In the genomic region with DNA sequence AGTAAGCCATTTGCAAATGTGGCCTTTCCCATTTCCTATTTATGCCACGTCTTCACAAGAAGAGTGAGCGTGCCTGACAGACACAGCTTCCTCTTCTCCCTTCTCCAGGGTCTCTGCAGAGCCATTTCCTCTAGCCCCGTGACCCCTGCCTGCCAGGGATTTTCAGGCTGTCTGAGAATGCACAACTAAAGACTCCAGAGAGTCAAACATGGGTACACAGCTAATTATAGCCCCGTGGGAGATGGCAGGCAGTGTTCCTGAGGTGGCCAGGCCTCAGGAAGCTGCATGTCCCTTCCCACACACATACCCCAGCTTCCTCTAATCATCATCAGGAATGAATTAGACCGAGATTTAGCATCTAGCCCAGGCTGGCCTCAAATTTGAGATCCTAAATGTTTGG, we compare ENCODE assay signal across 8 mouse cellular contexts. TPM values are rescaled to one million over a fixed set of nuclear protein-coding genes. Genes with fewer than 3 reads are reported as not detected.
DNase-seq lines count a peak whose midpoint lies in the region; ATAC-seq and TF ChIP-seq lines count a peak whose summit lies in the region.

No protein-coding gene starts in this region.

- H3K4me1 ChIP-seq in bone marrow macrophage, adult 2 months (ENCODE audit: control insufficient read depth, insufficient read depth, low read length) = peaks cover 19% of the 10 kb centered on the region
- peaks cover 33% of the 10 kb centered on the region for H3K4me1 ChIP-seq in embryonic facial prominence, embryonic 12.5 days
- H3K4me1 ChIP-seq in hindbrain, embryonic 15.5 days (replicated peaks) = peaks cover 20% of the 10 kb centered on the region
- peaks cover 41% of the 10 kb centered on the region for H3K4me1 ChIP-seq in liver, embryonic 12.5 days
- H3K4me1 ChIP-seq in stomach, postnatal 0 days (replicated peaks; ENCODE audit: control insufficient read depth, insufficient read depth) = no peaks in the 10 kb centered on the region

- no peak overlapping the region for H3K4me2 ChIP-seq in embryonic facial prominence, embryonic 12.5 days (replicated peaks)
- no peak overlapping the region for H3K4me2 ChIP-seq in hindbrain, embryonic 15.5 days
- no peak overlapping the region for H3K4me2 ChIP-seq in liver, embryonic 12.5 days
- H3K4me2 ChIP-seq in stomach, postnatal 0 days (replicated peaks; ENCODE audit: low read depth) = no peak overlapping the region

- peak overlapping the region; percentile 59 for H3K27ac ChIP-seq in bone marrow macrophage, adult 2 months (ENCODE audit: insufficient read depth, low read depth, low read length)
- H3K27ac ChIP-seq in embryonic facial prominence, embryonic 12.5 days = peak overlapping the region; percentile 77
- H3K27ac ChIP-seq in hindbrain, embryonic 15.5 days (replicated peaks) = peak overlapping the region; percentile 2
- peak overlapping the region; percentile 71 for H3K27ac ChIP-seq in liver, embryonic 12.5 days
- H3K27ac ChIP-seq in stomach, postnatal 0 days (replicated peaks) = 0 out of 2 replicates have a peak overlapping the region, but pooled peaks have one; percentile 49

- no peak for TF ChIP-seq POLR2A in bone marrow macrophage, adult 2 months (IDR thresholded peaks at IDR 0.05; ENCODE audit: borderline replicate concordance, low read depth, low read length)

- DNase-seq in stomach, postnatal 0 days (ENCODE audit: low spot score) = no peak
- DNase-seq in Muller cell, postnatal 12 days (ENCODE audit: inconsistent ontology term) = no peak
- DNase-seq in gastrocnemius, postnatal 14 days = no peak
- no peak for DNase-seq in ovary, postnatal 36 days (ENCODE audit: low spot score)

- WGBS in embryonic facial prominence, embryonic 12.5 days = 8% methylated on average over 5 of the region's 5 CpGs
- WGBS in hindbrain, embryonic 15.5 days = 37% methylated on average over 5 of the region's 5 CpGs
- 31% methylated on average over 5 of the region's 5 CpGs for WGBS in liver, embryonic 12.5 days (ENCODE audit: insufficient replicate concordance)
- 41% methylated on average over 5 of the region's 5 CpGs for WGBS in stomach, postnatal 0 days

- H3K4me3 ChIP-seq in bone marrow macrophage, adult 2 months (ENCODE audit: insufficient read depth, low read length) = no peak overlapping the region
- H3K4me3 ChIP-seq in embryonic facial prominence, embryonic 12.5 days = no peak overlapping the region
- H3K4me3 ChIP-seq in hindbrain, embryonic 15.5 days = no peak overlapping the region
- H3K4me3 ChIP-seq in liver, embryonic 12.5 days = no peak overlapping the region
- H3K4me3 ChIP-seq in stomach, postnatal 0 days (ENCODE audit: low read depth, low read length) = no peak overlapping the region

- ATAC-seq in embryonic facial prominence, embryonic 12.5 days (ENCODE audit: insufficient number of reproducible peaks, insufficient read depth, low FRiP score, low TSS enrichment) = no peak
- ATAC-seq in hindbrain, embryonic 15.5 days (ENCODE audit: low FRiP score, low read depth) = no peak
- no peak for ATAC-seq in liver, embryonic 12.5 days
- ATAC-seq in stomach, postnatal 0 days (ENCODE audit: low FRiP score, low TSS enrichment) = no peak

- 0 out of 2 replicates have a peak, but pooled peaks cover 4% of the 10 kb centered on the region for H3K36me3 ChIP-seq in embryonic facial prominence, embryonic 12.5 days
- H3K36me3 ChIP-seq in hindbrain, embryonic 15.5 days = no peaks in the 10 kb centered on the region
- peaks cover 42% of the 10 kb centered on the region for H3K36me3 ChIP-seq in liver, embryonic 12.5 days
- H3K36me3 ChIP-seq in stomach, postnatal 0 days (ENCODE audit: control insufficient read depth, insufficient read depth, low read length) = no peaks in the 10 kb centered on the region; the same call in 1 of the 2 replicates

- H3K9me3 ChIP-seq in embryonic facial prominence, embryonic 12.5 days = no peaks in the 10 kb centered on the region
- no peaks in the 10 kb centered on the region for H3K9me3 ChIP-seq in hindbrain, embryonic 15.5 days
- H3K9me3 ChIP-seq in liver, embryonic 12.5 days (replicated peaks) = no peaks in the 10 kb centered on the region
- no peaks in the 10 kb centered on the region for H3K9me3 ChIP-seq in stomach, postnatal 0 days (ENCODE audit: control insufficient read depth, low read length)

- no peaks in the 10 kb centered on the region for H3K27me3 ChIP-seq in embryonic facial prominence, embryonic 12.5 days
- H3K27me3 ChIP-seq in hindbrain, embryonic 15.5 days = no peaks in the 10 kb centered on the region
- H3K27me3 ChIP-seq in liver, embryonic 12.5 days (replicated peaks) = no peaks in the 10 kb centered on the region
- no peaks in the 10 kb centered on the region for H3K27me3 ChIP-seq in stomach, postnatal 0 days (ENCODE audit: control insufficient read depth, insufficient read depth, low read length)

- TF ChIP-seq CTCF in bone marrow macrophage, adult 2 months (IDR thresholded peaks at IDR 0.05; ENCODE audit: low read depth, low read length) = no peak
- TF ChIP-seq CTCF in stomach, postnatal 0 days (IDR thresholded peaks at IDR 0.05; ENCODE audit: low read depth) = no peak

- intact Hi-C loops in gastrocnemius, postnatal 14 days (cut with DNase I; ENCODE audit: low total_unique reads) = no loop called here

- no peak overlapping the region for H3K9ac ChIP-seq in embryonic facial prominence, embryonic 12.5 days
- no peak overlapping the region for H3K9ac ChIP-seq in hindbrain, embryonic 15.5 days
- no peak overlapping the region for H3K9ac ChIP-seq in liver, embryonic 12.5 days
- no peak overlapping the region for H3K9ac ChIP-seq in stomach, postnatal 0 days (ENCODE audit: low read length)

- TF ChIP-seq EP300 in stomach, postnatal 0 days (optimal IDR thresholded peaks at IDR 0.05) = no peak

RNA-seq across cellular contexts. Expression of gene F2r, which starts 20.6 kb away (rescaled TPM):
- polyA plus RNA-seq in bone marrow macrophage, adult 2 months (2012; ENCODE audit: insufficient read depth, insufficient read length, missing spikeins) = 0.21 and 0.32 TPM in 2 replicates
- 104 and 108 TPM in 2 replicates for polyA plus RNA-seq in embryonic facial prominence, embryonic 12.5 days (2016; fragmentation: Nextera tagmentation; extraction: Ambion mirVana)
- 60.0 and 62.8 TPM in 2 replicates for polyA plus RNA-seq in hindbrain, embryonic 15.5 days (2015; fragmentation: Nextera tagmentation; extraction: Ambion mirVana)
- polyA plus RNA-seq in liver, embryonic 12.5 days (2016; fragmentation: Nextera tagmentation; extraction: Ambion mirVana) = 84.2 and 84.3 TPM in 2 replicates
- 20.1 and 23.0 TPM in 2 replicates for polyA plus RNA-seq in stomach, postnatal 0 days (2015; fragmentation: Nextera tagmentation; extraction: Ambion mirVana)
- 10 to 100 TPM; 12.4 to 13.9 TPM for total RNA-seq in gastrocnemius, postnatal 14 days (2021)

RNA-seq across cellular contexts. Expression of gene F2rl2, which starts 57.8 kb away (rescaled TPM):
- polyA plus RNA-seq in bone marrow macrophage, adult 2 months (2012; ENCODE audit: insufficient read depth, insufficient read length, missing spikeins) = not detected in 2 replicates
- polyA plus RNA-seq in embryonic facial prominence, embryonic 12.5 days (2016; fragmentation: Nextera tagmentation; extraction: Ambion mirVana) = 1.2 TPM in 2 replicates
- 0.92 and 0.94 TPM in 2 replicates for polyA plus RNA-seq in hindbrain, embryonic 15.5 days (2015; fragmentation: Nextera tagmentation; extraction: Ambion mirVana)
- polyA plus RNA-seq in liver, embryonic 12.5 days (2016; fragmentation: Nextera tagmentation; extraction: Ambion mirVana) = 22.0 and 23.5 TPM in 2 replicates
- polyA plus RNA-seq in stomach, postnatal 0 days (2015; fragmentation: Nextera tagmentation; extraction: Ambion mirVana) = 0.18 and 0.21 TPM in 2 replicates
- total RNA-seq in gastrocnemius, postnatal 14 days (2021) = not detected

Comparison
In these comparisons a context has a peak if more than half of its experiments do, and no peak if none do; other contexts are left out.
1. H3K27ac ChIP-seq: peak in every context shown above with its lines; median percentile 77 in embryonic facial prominence, embryonic 12.5 days; 71 in liver, embryonic 12.5 days; 59 in bone marrow macrophage, adult 2 months; 49 in stomach, postnatal 0 days; 2 in hindbrain, embryonic 15.5 days.
2. RNA of gene F2r, which starts 20.6 kb away (polyA plus RNA-seq): 104 to 108 TPM in embryonic facial prominence, embryonic 12.5 days, 84.2 to 84.3 TPM in liver, embryonic 12.5 days, 60.0 to 62.8 TPM in hindbrain, embryonic 15.5 days and 20.1 to 23.0 TPM in stomach, postnatal 0 days; 0.21 to 0.32 TPM in bone marrow macrophage, adult 2 months; every median in the first group is over 10 times any median in the second.
3. RNA of gene F2rl2, which starts 57.8 kb away (polyA plus RNA-seq): 22.0 to 23.5 TPM in liver, embryonic 12.5 days; 1.2 TPM in embryonic facial prominence, embryonic 12.5 days, 0.92 to 0.94 TPM in hindbrain, embryonic 15.5 days, 0.18 to 0.21 TPM in stomach, postnatal 0 days and not detected in bone marrow macrophage, adult 2 months; every median in the first group is over 10 times any median in the second.